Mouse (Mus musculus) adrenal gland, adult 8-10 months (tissue): ENCODE measurements at regions not wholly inside any gene's neighbourhood (a gene's known extent, or its start where the extent isn't known, plus 50 kb on each side); places are given as distances from the start of the nearest gene placed in this dataset.

Experiments used
- DNase-seq: peaks from one replicate; pipeline ENCODE4 v3.0.0; 2022

DNA sequence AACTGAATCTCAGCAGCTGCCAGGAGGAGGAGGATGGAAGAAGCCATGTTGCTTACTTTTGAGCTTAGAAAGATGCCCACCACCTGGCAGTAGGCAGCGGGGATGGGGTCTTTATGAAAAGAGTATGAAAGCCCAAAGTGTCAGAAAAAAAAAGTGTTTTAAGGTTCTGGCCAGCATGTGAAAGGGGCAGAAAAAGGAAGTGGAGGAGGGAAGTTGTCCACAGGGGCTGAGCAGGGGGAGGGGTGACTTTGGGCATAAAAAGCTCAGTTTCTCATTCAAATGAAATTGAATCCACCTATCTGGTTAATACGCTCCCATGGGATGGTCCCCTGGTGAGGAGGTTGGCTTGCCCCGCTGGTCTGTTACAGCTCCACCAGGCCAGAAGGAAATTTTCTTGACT lies 50.4 kb upstream of the L3mbtl4 start:
- no peak for DNase-seq
